Mouse (Mus musculus): Measurements from ENCODE around the gene Ttll1.

DNA sequence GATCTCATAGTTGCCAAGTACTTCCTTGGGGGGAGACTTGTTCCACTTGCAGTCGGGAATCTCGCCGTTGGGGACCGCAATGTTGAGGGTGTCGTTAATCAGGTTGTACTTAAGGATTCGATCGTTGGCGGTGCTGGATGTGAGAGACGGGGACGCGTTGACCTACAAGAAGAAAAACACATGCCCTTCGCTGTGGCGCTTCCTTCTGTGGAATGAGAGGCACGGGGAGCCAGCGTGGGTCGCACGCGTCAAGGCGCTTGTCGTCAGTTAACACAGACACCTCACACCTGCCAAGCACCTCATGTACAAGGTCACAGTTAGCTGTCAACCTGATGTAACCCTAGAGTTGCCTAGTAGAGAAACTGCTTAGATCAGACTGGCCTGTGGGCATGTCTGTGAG, 21.2 kb downstream of the Ttll1 start:
- TF ChIP-seq HCFC1 (IDR thresholded peaks at IDR 0.05; ENCODE audit: borderline replicate concordance, insufficient read depth, low read length): no peak
- TF ChIP-seq MAFK (IDR thresholded peaks at IDR 0.05; ENCODE audit: insufficient read depth, low read depth, low read length): no peak
- TF ChIP-seq CHD2 (IDR thresholded peaks at IDR 0.05; ENCODE audit: low read depth, low read length): no peak
- TF ChIP-seq ZNF384 (IDR thresholded peaks at IDR 0.05; ENCODE audit: low read depth, low read length): no peak

All from ES-E14 (cell line).